Mouse (Mus musculus) T-helper 1 cell (primary cell): ENCODE measurements around the gene Lsm7.

Experiments used
- in situ Hi-C: fragments of 300-600 bp; cut with MboI, MseI; formaldehyde crosslinking; loops from one replicate; pipeline ENCODE4 v1.15.1; 2025; ENCODE audit warnings: high pct_unique_total_duplicates

Gene Lsm7

DNA sequence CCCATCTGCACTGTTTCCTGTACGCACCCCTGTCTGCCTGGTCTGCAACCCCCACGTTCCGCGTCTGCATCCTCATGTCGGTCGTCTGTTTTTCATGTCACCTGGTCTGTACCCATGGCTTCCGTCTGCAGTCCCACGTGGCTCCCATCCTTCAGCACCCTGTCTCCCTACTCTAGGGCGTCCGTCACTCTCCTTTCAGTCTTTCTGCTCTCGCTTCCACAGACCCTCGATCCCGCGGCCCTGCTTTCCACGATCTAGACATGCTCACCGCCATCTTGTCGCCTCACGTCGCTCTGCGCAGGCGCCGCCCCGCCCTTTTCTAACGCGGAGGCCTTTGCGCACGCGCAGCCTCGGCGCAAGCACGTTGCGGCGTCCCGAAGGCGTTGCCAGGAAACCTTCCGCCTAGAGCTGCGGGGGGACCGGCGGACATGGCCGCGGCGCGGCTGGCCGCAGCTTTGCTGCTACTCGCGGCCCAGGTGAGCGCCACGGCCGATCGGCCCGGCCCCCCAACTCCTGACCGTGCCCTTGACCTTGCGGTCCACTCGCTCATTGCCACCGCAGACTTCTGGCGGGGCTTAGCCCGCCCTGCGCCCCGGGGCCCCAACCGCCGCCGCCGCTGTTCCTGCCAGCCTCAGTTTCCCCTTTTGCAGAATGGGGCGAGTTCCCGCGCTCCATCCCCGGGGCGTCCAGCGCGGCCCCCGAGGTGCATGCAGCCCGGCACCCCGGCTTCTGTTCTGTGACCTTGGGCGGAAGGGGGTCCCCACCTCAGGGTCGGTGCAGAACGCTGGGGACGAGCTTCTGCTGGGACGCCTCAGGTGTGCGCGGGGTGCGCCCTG lies at the start of gene Lsm7, which contains the start of gene Sppl2b:
Lsm7 (minus strand) TSS at position 297 of the 836 bp plus-strand sequence.
Sppl2b (plus strand) TSS at position 363 of the 836 bp plus-strand sequence.
- in situ Hi-C loops: no loop called here

DNA sequence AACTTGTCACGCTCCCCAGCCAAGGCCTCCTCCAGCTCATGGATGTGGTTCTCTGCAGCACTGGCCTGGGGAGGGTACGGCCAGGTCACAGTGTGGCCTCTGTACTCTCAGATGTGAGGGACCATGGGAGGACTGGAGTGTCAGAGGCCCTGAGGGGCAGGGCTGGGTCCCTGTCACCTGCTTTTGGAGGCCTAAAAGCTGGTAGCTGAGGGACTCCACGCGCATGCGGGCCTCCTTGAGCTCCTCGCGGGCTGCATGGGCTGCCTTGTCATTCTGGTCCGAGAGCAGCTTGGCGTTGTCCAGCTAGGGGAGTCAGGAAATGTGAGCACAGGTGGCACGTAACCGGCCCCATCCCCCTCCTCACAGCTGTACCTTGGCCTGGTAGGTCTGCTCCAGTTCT lies 49.7 kb upstream of the Lsm7 start:
- in situ Hi-C loops: no loop called here

DNA sequence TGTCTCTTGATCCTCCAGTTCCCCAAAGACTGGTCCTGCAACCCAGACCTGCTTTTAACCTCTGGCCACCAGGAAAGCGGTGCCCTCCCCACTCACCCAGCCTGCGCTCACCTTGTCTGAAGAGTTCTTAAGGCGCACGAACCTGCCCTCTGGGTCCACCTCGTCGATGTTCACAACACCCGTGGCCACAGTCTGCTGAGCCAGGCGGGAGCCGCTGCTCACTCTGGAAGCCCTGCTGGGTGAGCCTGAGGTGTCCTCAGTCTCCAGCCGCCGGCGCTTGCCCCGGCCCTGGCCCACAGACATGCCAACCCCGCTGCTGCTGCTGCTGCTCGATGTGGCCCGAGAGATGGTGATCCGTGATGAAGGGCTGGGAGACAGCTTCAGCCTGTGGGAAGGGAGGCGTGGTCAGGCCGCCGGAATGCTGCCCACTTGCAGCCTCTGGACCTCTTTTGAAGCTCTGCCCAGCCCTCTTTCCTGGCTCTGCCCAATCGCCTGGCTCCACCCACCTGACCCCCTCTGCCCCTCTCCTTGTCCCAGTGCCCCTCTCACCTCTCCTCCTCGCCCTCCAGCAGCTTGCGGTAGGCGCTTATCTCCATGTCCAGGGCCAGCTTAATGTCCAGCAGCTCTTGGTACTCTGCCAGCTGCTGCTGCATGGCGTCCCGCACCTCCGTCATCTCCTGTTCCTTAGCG lies 49.1 kb upstream of the Lsm7 start:
- in situ Hi-C loops: no loop called here

DNA sequence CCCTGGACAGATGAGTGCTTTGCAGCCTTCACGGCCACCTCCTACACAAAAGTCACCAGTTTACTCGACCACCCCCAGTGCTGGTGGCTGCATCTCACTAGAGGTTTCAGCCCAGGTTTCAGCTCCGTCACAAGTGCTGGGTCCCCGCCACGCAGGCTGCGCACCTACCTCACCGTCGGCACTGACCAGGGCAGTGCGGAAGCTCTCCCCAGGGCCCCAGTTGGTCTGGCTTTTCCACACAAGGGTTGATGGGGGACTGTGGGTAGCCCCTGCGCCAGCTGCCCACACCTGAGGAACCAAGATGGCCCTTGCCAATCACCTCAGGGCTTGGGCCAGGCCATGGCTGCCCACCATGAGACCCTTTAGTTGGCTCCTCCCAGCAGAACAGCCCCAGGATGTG lies 48.3 kb upstream of the Lsm7 start:
- in situ Hi-C loops: no loop called here

DNA sequence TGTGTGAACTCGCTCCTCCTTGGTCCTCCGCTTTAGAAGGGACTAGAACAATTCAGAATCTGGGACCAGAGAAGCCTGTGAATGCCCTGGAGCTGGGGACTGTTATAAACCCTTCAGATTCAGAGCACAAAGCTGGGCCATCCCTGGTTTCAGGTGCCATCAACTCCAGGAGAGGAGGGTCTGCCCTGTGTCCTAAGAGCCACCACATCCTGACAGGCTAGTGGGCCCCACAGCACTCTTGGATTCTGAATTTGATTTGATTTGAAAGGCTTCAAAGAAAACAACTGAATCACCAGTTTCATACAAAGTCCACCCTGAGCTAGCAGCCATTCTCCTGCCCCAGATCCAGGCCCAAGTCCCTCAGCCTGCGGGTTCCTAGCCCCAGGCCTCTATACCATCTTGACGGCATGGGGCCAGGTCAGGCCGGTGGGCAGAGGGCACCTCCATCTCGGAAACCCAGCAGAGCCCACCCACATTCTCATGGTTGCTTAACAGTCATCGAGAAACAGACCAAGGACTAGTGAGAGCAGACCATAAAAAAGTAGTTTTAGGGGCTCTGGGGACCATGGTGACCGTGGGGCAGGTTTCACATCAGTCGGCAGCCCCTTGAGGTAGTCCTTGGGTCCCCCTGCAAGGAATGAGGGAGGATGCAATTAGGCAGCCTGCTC lies 47.4 kb upstream of the Lsm7 start:
- in situ Hi-C loops: no loop called here

DNA sequence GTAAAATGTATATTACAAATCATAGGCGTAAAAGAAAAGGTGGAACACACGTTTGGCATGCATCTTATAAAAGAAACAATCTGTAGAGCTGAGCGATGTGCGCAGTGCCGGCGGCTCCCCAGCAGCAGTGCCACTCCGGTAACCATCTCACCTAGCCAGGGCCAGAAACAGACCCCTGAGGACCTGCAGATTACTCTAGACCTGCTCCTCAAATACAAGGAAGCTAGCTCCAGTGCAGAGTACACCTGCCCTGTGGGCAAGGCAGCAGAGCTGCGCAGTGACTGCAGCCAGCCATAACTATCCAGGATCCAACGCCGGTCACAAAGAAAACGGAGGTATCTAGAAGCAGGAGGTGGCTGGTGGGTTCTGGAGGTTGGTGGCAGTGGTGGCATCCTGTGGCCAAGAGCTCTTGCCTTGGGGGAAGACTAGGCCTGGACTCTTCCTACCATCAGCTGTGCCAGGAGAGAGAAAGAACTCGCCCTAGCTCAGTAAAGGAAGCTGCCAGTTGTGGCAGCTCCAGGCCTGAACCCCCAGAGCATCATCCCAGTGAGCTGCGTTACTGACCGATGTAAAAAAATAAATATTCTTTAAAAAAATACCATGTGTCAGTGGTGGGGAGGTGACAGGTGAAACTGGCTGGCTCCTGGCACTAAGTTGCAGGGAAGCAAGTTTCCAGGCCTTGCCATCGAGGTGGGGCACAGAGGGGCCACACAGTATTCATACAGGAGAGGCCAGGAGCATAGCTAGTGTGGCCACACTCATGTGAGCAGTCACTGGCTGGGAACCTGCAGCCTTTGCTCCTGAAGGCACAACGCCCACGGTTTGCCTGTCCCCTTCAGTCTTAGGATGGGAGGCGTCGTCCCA lies 46.6 kb upstream of the Lsm7 start:
- in situ Hi-C loops: no loop called here

DNA sequence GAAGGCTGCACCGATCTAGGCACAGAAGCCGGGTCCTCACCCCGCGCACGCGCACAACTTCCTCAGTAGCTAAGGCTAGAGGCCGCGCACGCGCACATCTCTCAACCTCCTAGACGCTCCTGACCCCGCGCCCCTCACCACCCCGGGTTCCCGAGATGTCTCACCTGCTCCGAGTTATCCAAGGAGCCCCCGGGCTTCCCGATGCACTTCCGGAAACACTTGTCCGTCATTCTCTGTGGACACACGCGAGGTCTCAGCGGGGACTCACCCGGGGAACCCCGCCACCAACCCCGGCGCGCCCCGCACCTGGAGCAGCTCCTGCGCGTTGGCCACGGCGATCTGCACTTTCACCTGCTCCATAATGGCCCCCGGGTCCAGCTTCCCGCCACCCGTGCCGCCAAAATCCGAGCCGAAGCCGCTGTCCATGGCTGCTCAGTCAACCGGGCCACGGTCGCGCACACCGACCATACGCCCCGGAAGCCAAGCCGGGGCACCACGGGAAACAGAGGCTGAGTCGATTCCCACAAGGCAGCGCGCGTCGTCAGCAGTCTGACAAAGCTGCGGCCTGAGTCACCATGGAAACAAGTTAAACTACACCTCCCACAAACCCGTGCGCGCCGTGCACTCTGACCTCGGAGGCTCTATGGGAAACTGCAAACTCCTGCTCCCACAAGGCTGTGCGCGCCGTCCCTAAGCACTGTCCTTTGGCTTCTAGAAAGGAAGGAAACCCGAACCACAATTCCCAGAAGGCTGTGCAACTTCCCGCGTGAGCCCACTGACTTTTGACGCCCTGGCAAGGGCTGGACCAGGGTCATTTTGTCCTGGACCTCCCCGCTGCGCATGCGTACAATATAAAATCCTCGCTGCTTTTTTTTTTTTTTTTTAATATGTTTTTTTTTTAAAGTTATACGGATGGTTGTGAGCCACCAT lies 45.6 kb upstream of the Lsm7 start, which contains the start of gene Timm13:
Timm13 (minus strand) TSS at position 652 of the 930 bp plus-strand sequence.
- in situ Hi-C loops: no loop called here

DNA sequence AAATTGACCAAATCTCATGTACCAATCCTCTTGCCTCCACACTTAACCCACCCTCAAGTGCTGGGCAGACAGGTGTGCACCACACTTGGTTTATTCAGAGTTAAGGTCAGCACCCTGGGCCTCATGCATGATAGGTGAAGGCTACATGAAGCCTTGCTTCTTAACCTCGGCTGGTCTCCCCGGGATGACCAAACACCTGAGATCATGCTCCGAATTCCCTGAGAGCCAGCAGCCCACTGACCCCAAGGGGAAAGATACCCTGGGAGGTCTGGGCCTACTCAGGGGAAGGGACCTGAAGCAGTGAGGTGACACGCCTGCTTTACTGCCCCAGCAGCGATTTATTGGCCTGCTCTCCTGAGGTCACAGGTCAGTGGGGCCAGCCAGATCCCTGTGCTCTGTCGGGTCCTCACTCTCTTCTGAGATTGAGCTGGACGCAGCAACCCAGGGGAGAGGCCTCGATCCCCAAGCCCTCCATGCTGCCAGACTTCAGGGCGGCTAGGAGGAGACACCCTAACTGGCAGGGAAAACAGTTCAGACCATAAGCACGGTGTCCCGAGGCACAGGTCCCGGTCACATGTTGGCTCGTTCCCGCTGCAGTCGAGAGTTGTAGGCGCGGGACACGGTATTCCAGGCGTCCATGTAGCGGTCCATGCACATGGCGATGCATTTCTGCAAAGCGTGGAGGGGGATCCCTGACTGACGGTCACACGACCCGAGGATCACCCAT lies 44.7 kb upstream of the Lsm7 start:
- in situ Hi-C loops: no loop called here

DNA sequence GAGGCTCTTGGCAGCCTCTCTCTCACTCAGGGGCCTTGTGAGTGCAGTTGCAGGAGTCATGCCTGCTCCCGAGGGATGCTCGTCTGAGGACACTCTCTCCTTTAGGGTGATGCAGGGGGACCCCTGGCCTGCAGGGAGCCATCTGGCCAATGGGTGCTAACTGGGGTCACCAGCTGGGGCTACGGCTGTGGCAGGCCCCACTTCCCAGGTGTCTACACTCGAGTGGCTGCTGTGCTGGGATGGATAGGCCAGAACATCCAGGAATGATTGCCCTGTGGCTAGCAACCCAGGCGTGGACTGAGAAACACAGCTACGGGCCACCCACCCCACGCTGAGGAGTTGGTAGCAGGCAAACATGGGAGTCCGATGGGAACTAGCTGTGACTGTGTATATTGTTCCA lies 44.1 kb upstream of the Lsm7 start:
- in situ Hi-C loops: no loop called here

DNA sequence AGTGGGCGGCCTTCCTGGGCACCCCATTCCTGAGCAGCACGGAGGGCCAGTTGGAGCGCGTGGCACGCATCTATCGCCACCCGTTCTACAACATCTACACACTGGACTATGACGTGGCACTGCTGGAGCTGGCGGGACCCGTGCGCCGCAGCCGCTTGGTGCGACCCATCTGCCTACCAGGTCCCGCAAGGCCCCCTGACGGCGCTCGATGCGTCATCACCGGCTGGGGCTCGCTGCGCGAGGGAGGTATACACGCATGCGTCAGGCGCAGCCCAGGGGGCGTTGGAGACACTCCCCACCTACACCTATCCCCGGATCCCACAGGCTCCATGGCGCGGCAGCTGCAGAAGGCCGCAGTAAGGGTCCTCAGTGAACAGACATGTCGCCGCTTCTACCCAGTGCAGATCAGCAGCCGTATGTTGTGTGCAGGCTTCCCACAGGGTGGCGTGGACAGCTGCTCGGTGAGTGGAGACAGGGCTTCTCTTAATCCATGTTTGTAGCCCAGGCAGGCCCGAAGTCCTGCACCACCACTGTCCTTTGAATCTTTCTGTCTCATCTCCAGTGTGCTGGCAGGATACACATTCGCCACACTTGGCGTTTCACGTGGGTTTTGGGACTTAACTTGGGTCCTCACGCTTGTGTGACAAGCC lies 43.0 kb upstream of the Lsm7 start:
- in situ Hi-C loops: no loop called here

DNA sequence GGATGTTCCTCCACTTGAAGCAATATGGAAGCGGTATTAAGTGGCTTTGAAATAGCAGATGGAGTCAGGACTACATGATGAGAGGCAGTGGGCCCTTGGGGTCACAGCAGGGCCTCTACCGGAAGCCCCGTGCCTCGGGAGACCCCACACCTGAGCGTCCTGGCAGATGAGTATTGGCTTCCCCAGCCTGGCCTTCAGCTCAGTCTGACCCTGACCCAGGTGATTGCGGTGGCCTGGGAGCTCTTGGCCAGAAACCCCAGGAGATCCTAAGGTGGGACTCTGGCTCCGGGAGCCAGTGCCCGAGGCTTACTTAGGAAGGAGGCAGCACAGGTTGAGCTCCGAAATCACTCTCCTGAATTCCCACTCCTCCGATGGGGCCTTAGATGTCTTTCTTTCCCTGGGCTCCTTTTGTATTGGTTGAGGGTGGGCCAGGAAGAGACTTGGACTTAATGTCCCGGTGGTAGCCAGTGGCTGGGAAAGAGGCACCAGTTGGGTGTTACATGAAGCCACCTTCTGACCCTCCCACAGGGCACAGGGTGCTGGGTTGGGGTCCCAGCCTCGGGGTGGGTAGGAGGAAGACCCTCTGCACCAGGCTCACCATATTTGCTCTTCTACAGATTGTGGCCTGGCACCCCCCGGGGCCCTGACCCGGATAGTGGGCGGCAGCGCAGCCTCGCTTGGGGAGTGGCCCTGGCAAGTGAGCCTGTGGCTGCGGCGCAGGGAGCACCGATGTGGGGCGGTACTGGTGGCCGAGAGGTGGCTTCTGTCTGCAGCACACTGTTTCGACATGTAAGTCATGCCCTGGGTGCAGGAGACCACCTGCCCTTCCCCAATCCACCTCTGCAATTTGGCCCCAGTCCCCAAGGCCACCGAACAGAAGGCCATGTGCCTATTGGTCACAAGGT lies 41.8 kb upstream of the Lsm7 start:
- in situ Hi-C loops: no loop called here

DNA sequence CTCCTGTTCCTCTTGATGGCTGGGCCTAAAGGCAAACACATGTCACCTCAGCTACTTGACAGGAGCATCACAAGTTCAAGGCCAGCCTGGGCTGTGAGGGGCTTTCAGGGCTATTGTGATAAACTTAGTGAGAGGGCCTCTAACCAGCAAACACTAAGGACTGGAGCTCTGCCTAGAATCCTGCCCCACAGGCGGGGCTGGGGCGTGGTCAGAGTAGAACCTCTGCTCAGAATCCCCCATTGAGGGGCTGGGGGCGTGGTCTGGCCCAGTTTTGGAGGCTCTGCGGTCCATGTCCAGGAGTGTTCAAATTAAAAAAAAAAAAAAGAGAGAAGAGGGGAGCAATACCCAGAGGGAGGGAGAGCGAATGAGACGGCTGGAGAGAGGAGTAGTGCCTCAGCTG lies 40.7 kb upstream of the Lsm7 start:
- in situ Hi-C loops: no loop called here

DNA sequence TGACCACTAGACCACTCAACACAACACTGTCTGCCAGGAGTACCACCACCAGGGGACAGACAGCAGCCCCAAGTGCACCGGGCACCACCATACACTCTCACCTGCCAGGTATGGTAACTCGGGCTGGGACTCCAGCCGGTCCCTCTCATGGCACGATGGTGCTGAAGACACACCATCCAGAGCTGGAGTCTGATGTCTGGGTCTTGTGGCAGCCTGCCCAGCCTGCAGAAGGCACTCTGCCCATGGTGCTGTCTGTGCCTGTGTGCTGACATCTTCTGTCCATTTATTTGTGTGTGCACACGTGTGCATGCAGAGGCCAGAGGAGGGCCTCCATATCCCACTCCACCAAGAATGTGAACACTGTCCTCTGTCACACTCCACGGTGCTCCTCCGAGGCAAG lies 40.1 kb upstream of the Lsm7 start:
- in situ Hi-C loops: no loop called here

DNA sequence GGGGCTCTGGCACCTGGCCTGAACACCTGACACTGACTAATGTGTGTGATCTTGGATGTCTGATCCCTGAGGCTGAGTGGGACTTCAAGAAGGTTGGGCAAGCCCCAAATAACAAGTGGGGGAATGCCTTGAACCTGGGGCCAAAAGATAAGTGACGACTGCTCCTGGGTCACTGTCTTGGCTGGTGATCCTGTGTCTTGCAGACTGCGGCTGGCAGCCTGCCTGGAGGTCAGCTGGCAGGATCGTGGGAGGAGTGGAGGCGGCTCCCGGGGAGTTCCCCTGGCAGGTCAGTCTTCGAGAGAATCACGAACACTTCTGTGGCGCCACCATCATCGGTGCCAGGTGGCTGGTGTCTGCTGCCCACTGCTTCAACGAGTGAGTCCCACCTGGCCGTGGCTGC lies 32.2 kb upstream of the Lsm7 start:
- in situ Hi-C loops: no loop called here

DNA sequence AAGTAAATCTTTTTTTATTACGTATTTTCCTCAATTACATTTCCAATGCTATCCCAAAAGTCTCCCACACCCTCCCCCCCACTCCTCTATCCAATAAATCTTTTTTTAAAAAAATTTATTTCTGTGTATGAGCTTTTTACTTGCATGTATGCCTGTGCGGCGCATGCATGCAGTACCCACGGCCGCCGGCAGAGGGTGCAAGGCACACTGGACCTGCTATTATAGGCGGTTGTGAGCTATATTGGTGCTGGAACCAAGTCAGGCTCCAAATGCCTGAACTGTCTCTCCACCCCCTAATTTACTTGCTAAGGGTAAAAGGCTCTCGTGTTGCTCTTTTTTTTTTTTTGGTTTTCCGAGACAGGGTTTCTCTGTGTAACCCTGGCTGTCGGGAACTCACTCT lies 26.3 kb upstream of the Lsm7 start:
- in situ Hi-C loops: no loop called here

DNA sequence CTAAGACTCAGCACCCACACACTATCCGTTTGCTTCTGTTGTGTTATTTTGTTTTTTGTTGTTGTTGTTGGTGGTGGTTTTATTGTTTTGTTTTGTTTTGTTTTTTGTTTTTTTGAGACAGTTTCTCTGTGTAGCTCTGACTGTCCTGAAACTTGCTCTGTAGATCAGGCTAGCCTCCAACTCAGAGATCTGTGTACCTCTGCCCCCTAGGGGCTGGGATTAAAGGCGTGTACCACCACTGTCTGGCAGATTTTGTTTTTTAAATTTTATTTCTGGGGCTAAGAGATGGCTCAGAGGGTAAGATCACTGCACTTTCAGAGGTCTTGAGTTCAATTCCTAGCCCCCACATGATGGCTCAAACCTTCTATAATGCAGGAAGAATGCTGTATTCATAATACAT lies 25.9 kb upstream of the Lsm7 start:
- in situ Hi-C loops: no loop called here

DNA sequence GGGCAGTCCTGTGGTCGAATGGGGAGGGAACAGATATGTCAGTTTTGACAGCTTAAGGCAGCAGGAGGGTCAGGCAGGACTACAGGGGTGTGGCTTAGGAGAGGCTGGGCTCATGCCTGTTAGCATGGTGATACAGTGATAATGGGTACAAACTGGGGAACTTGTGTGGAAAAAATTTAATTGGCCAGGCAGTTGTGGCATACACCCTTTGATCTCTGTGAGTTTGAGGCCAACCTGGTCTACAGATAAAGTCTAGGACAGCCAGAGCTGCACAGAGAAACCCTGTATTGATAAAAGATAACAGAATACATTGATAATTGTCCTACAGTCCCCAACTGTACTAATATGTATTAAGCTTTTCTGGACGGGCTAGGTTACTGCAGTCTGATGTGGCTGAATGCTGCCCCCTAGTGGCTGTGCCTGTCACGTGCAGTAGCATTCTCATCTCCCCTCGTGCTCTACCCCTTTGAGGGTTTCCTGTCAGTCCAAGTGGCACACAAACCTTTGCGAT lies 25.2 kb upstream of the Lsm7 start:
- in situ Hi-C loops: no loop called here

DNA sequence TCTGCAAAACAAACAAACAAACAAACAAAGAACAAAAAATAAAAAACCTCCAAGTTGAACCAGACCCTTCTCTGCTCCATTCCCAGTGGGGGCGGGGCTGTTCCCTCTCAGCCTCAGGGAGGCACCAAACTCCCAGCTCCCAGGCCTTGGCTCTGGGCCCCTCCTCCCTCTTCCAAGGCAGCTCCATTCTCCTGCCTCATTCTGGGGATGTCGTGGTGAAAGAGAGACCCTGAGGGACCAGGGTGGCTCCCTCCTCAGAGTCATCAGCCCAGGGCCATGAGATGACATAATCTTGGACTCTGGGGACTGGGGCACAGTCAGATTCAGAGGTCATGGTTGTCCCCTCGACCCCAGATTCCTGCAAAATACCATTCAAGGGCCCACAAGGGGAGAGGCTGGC lies 21.6 kb upstream of the Lsm7 start:
- in situ Hi-C loops: loop anchor here (5.0 kb wide), 3 partner anchors 49 to 129 kb away; partner anchors contain the start of gene Oaz1
